Mouse (Mus musculus) G1E (cell line): ENCODE measurements around the gene Pde8b.

Source experiments
- CTCF ChIP-seq: IDR thresholded peaks from 2 replicates; pipeline ENCODE4 v1.5.1; 2012; ENCODE audit warnings: low read depth, low read length, inconsistent platforms, mixed read lengths
- GATA1 ChIP-seq: IDR thresholded peaks from 2 replicates; pipeline ENCODE4 v1.6.1; 2012; ENCODE audit warnings: borderline replicate concordance, low read length, inconsistent platforms, mixed read lengths
- GATA2 ChIP-seq: IDR thresholded peaks from 2 replicates; pipeline ENCODE4 v1.6.1; 2012; ENCODE audit warnings: low read depth, low read length, inconsistent platforms, borderline replicate concordance
- TAL1 ChIP-seq: conservative IDR thresholded peaks from 2 replicates; pipeline ENCODE4 v1.6.1; 2012; ENCODE audit warnings: low read depth, low read length, inconsistent platforms, mixed read lengths

DNA sequence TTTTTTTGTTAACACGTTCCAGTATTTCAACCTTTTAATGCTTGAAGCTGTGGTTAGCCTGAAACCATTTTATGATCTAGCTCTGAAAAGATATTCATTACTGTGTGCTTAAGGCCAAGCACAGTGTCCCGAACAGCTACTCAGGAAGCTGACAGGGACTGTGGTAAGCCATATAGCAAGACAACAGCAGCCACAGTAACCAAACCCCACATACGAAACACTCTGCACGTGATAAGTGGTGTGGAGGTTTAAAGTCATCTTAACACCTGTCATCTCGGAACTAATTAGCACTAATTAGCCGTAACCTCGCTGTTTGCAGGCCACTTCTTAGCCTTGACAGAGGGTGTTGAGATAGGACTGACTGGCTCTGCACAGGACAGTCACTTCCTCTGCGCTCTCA is 242.9 kb downstream of the Pde8b start:
- no peak for TF ChIP-seq CTCF
- TF ChIP-seq GATA1: no peak
- TF ChIP-seq TAL1: no peak
- no peak for TF ChIP-seq GATA2
